8 mouse cellular contexts compared by ENCODE assay signal in the genomic region with DNA sequence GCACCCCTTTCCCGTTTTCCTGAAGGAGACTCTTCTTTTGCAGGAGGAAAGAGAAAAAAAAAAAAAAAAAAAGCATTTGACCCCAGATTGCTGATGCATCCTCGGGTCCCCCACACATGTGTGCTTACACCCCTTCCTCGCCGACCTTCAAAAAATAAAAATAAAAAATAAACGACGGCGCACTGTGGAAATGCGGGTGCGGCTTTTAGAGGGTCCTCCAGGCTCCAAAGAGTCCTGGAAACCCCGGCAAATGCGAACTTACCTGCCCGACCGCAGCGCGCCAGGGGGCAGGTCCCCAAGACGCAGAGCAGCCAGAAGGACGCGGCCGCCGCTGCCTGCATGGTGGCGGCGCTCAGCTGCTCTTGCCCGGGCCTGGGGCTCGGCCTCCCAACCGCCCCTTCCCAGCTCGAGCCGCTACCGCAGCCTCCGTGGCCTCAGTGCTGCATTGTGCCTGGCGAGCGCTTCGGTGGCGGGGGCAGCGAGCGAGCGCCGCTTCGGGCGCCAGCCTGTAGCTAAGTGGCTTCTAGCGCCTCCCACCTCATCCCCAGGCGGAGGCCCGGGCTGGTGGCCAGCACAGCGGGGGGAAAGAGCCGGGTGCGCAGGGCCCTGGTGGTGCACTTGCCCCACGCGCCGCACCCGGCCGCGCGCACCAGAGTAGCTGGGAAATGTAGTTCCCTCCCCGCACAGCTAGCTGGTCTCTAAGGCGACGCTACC. TPM values are rescaled to one million over a fixed set of nuclear protein-coding genes. Genes with fewer than 3 reads are reported as not detected.
A peak's percentile ranks its signal among the peaks of the same experiment; 100 is the strongest.
DNase-seq lines count a peak whose midpoint lies in the region; ATAC-seq lines count a peak whose summit lies in the region.

A gene (minus strand): TSS at position 547 of the 714 bp plus-strand sequence.

- WGBS in intestine, embryonic 15.5 days = under 1% methylated on average over 55 of the region's 55 CpGs

- H3K4me1 ChIP-seq in intestine, embryonic 15.5 days (replicated peaks) = peaks cover 7% of the 10 kb centered on the region; the same call in 1 of the 2 replicates

- H3K4me2 ChIP-seq in intestine, embryonic 15.5 days (replicated peaks) = peak within 1 kb of the TSS; percentile 95

- no peak within 1 kb of the TSS for H3K27ac ChIP-seq in intestine, embryonic 15.5 days

- no peaks in the 10 kb centered on the region for H3K9me3 ChIP-seq in intestine, embryonic 15.5 days

- peaks cover 15% of the 10 kb centered on the region; the same call in 1 of the 2 replicates for H3K27me3 ChIP-seq in intestine, embryonic 15.5 days (replicated peaks)

- peak within 1 kb of the TSS; percentile 70 for H3K4me3 ChIP-seq in intestine, embryonic 15.5 days (replicated peaks)

- ATAC-seq in intestine, embryonic 15.5 days = peak; percentile 92

- H3K9ac ChIP-seq in intestine, embryonic 15.5 days = peak within 1 kb of the TSS; percentile 60

- DNase-seq in adrenal gland, postnatal 14 days = peak; percentile 89
- peak; percentile 47 for DNase-seq in embryo, embryonic 11.5 days (ENCODE audit: low read depth, low spot score)
- peak; percentile 72 to 84 for DNase-seq in gastrocnemius, postnatal 4 days (ENCODE audit: low spot score in 2 of 2)
- peak; percentile 79 to 94 for DNase-seq in left cerebral cortex, adult 9 months (ENCODE audit: low spot score in 2 of 2)
- DNase-seq in lung, postnatal 4 days = peak; percentile 71 to 84
- DNase-seq in right cerebral cortex, adult 2 months (ENCODE audit: low spot score in 2 of 2) = peak; percentile 92
- no peak for DNase-seq in T-cell, adult 2 months (ENCODE audit: low spot score)

- H3K36me3 ChIP-seq in intestine, embryonic 15.5 days = no peaks in the 10 kb centered on the region

RNA-seq across cellular contexts. Expression of the gene that starts here (rescaled TPM):
- total RNA-seq in adrenal gland, postnatal 14 days (2021) = 4.1 and 5.7 TPM in 2 replicates
- total RNA-seq in gastrocnemius, postnatal 4 days (2021) = 10 to 100 TPM; 13.1 to 16.1 TPM
- polyA plus RNA-seq in intestine, embryonic 15.5 days (2015; fragmentation: Nextera tagmentation; extraction: Ambion mirVana) = 4.5 and 6.2 TPM in 2 replicates
